Mouse (Mus musculus) right cerebral cortex, postnatal 4 days (tissue): ENCODE data around the gene Lpin1.

Source experiments
- DNase-seq: peaks from one replicate; pipeline ENCODE4 v3.0.0-alpha.2; 2022

The Lpin1 gene

DNA sequence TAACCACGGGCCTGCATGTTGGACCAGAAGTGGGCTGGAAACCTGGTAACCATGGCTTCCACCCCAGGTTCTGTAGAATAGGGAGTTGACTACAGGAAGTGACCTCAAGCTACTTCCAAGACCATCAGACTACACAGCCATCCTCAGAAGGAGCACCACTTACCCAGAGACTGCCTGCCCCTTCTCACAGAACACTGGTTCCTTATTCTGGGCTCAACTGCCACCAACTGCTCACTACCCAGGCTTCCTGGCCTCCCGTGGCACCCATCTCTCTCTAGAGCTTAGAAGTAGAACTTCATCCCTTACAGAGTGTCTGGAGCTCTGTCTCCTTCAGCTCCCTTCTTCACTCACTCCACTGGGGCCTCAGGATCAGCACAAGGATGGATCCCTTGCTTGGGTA, at the start of gene Lpin1:
Gene Lpin1, minus strand, starts transcription at position 31 of the 400 bp plus-strand sequence.
- no peak for DNase-seq

DNA sequence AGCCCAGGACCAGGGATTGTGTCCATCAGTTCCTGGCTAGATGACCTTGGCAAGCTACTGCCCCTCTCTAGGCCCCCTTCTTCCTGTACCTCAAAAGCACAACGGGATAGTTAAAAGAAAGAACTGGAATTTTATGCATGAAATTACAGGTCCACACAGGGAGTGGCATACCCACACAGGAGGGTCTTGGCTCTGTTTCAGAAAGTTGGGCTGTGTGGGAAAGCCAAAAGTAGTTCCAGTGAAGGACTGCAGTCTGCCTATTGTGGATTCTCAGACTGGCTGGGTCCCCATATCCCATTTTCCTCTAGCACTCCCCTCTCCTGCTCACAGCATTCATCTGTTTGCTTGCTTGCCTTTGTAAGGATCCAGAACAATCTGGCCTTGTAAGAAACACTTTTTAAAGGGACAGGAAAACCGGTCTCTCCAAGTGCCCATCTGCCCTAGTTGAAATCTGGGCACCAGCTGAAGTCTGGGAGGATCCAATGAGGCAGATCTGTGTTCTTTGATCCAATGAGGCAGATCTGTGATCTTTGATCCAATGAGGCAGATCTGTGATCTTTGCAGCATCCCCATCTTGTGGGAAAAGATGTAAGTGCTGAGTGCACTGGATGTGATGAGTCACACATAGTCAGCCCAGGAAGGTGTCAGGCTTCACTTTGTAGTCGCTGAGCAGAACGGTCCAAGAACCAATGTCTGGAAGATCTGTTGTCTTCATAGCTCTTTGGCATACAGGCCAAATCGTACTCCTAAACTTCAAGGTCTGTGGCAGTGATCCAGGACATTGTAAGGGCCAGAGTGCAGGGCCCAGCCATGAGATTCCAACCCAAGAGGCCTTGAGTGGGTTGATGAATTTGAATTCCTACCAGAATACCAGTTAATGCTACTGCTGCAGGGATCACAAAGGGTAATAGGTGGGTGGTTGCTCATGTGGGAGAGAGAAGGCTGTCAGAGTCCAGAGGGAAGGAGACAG, 46.4 kb upstream of the Lpin1 start:
- DNase-seq, result no peak

DNA sequence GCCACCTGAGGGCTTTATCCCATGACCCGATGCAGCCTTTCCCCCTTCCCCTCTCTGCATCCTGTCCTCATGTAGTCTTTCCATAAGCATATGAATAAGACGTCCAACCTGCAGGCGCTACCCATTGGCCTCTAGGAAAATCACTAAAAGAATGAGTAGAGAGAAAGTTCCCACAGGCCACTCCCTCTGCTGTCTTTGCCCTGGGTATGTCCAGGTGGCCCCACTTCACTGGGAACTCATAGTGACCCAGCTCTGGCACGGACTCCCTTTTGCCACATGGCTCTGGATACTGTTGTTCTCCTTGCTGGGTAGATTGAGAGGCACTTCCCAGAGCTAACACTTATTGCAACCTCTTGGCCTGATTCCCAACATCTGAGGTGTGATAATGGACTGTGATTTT, 44.8 kb upstream of the Lpin1 start:
- DNase-seq, result no peak

DNA sequence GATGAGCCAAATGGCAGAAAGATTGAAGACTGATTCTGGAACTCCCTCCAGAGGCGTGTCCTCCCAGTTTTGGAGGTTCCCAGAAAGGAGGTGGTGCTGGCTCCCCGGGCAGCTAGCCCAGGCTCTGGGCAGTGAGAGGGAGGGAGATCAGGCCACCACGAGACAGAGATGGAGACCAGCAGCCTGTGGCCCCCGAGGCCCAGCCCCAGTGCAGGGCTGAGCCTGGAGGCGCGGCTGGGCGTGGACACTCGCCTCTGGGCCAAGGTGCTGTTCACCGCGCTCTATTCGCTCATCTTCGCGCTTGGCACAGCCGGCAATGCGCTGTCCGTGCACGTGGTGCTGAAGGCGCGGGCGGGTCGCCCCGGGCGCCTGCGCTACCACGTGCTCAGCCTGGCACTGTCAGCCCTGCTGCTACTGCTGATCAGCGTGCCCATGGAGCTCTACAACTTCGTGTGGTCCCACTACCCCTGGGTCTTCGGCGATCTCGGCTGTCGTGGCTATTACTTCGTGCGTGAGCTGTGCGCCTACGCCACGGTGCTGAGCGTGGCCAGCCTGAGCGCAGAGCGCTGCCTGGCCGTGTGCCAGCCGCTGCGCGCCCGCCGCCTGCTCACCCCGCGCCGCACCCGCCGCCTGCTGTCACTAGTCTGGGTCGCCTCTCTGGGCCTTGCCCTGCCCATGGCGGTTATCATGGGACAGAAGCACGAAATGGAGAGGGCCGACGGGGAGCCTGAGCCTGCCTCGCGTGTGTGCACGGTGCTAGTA, 42.7 kb upstream of the Lpin1 start, which contains the start of gene Ntsr2:
Gene Ntsr2, plus strand, starts transcription at position 51 of the 762 bp plus-strand sequence.
- peak; percentile 58 for DNase-seq

DNA sequence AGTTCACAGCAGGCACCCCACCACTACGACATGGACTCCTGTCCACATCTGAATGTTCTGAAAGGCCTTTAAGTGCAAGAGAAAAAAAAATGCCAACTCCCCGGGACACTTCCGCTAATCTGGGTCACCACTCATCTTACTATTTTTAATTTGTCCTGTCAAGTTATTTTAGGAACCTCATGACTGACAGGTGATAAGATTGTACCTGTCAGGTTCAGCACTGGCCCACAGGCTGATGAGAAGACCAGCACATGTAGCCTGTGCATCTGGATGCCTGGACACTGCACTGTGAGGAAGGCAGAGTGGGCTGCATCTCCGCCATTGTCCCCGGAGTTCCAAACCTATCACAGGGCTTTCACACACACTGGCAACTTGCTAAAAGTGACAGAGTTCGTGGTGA, 39.1 kb upstream of the Lpin1 start:
- DNase-seq, result no peak

DNA sequence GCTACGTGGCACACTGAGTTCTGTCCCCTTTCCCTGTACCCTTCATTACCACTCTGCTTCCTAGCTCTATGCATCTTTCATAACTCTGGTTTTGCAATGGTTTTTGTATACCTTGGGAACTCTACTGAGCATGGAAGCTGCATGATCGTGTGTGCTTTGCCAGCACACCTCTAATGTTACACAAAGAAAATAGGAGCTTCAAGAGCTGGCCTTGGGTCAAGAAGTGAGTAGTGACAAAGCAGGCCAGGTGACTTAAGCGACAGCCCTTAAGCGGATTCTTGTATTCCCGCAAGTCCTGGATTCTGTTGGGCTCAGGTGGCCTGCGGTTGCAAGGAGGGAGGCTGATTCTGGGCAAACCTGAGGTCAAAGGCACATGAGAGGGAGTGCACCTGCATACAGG, 37.5 kb upstream of the Lpin1 start:
- DNase-seq, result no peak

DNA sequence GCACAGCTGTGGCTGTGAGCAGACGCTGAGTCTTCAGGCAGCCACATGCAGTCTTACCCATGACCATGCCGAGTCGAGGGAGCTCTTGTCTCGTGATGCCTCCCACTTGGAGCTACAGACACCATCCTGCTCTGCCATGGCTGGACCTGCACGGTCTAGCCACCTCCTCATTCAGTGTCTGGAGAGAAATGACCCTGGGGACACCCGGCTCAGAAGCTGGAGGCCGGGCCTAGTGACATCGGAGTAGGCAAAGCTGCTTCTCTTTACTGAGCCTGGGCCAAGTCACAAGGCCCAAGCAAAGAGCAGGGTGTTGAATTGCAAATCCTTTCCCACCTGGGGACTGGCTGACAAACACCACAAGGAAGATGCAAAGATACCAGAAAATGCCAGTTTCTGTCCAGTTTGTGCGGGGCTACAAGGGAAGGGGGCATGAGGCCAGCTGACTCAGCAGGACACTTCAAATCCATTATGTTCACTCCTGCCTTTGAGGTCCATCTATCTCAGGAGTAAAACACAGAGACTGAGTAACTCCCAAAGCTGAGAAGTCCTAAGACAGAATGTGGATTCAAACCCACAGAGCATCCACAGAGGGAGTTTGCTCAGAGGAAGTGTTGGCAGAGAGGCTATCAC, 36.1 kb upstream of the Lpin1 start:
- DNase-seq, result no peak

DNA sequence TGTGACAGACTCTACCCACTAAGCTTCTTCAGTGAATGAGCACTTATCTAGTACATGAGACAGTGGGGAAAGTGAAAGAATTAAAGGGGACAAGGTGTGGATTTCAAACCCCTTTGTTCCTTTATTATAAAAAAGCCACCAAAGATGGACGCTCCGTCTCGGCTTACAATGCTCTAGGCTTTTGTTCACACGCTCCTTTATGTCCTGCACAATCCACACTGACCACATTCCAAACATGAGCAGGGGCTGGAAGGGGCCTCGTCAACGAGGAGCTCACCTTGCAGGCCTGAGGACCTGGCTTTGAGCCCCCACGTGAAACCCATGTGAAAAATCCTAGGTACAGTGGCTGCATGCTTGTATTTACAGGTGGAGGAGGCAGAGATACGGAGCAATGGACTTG, 33.9 kb upstream of the Lpin1 start:
- DNase-seq, result no peak

DNA sequence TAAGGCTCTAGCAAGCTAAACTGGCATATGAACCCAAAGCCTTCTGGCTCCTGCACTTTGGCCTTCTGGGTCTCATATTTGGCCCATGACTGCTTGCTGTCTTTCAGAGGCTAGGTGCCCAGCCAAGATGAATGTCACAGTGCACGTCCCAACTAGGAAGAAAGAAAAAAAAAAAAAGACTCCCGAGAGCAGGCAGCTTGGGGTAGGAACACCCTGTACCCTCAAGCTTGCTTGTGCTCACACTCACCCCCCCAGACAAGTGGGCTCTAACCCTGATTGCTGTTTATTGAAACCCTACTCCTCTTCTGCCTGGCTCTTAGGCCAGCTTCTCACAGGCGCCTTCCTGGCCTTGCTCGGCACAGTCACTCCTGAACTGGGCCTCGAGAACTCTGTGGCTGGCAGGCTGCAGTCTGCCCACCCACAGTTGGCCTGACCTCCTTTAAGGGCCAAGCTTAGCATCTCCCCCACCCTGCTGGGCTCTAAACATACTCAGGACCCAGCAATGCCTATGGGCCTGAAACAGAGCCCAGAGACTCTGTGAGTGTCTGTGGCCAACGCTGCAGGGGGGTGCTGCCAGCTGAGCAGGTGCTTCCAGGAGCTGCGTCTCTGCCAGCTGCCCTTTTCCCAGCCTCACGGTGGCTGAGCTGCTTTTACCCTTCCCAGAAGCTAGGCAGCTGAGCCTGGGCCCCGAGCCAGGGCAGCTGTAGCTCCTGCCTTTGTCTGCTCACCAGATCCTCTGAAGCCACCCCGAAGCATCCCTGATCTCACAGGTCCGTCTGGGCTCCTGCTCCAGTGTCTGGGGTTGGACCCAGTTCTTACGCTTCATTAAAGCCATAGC, 33.0 kb upstream of the Lpin1 start:
- peak; percentile 55 for DNase-seq

DNA sequence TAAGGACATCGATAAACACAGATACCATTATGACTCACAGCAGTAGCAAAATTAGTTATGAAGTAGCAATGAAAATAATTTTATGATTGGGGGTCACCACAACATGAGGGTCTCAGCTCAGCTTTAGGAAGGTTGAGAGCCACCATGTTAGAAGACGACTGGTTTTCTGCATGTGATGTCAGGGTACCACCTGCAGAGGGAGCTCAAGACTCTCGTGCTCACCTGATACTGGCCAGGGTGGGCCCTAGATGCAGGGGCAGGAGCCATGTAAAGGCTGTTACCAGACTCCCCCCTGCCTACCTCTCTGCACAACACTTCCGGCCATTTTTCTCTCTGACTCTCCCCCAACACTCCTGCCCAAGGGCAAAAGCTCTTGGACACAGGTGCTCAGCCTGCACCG, 31.2 kb upstream of the Lpin1 start:
- DNase-seq, result no peak

DNA sequence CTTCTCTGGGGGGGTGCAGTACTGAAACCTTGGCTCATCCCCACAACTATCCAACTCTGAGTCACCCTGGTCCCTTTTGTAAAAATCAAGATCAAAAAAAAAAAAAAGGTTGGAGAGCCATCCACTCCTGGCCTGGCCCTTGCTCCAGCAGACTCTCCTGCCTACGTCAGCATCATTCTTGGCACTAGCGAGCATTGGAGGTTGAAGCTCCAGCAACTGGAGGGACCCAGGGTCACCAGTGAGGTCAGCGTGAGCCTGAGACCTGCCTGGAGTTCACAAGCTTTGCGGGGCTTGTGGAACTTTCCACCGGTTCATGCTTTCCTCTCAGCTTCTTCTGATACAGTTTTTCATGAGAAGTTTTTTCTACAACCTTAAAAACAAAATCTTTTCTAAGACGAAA, 29.3 kb upstream of the Lpin1 start:
- DNase-seq, result no peak

DNA sequence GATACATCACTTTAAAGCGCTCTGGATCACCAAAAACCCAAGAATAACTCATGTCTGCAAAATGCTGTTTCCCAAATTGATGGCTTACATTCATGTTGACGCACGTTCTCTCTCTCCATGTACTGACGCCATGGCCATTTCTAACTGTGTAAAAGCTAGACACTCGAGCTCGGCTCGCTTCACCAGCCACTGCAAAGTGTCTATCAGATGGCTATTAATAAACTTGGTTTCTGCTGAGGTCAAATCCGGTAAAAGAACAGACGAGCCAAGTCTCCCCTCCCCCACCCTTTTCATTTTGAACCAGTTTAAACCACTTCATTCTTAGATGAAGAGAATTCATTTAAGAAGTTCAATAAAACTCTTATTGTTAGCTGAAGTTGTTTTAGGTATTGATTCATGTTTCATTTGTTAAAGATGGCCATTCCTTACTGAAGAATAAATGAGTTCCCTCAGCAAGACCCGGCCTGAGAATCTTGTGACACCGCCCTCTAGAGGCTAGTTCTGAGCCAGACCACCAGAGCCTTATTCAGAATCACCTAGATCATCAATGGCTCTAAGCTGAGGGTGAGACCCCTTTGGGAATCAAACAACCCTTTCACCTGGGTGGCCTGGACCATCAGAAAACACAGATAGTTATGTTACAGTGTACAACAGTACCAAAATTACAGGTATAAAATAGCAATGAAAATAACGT, 28.5 kb upstream of the Lpin1 start:
- no peak for DNase-seq

DNA sequence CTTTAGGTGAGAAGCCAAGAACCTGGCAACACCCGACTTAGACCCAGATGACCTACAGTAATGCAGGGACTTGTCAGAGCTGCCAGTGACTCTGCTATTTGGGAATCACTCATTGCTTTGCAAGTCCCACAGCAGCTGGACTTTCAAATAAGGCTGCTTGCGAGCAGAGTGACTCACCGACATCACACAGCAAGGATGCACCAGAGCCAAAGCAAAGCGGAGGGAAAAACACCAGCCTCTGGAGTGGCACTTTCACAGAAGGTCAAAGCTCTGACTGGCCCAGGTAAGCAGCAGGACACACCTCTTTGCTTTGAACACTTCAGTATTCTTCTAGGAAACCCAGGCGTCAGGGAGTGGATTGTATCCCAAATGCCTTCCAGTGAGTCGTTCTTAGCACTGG, 25.1 kb upstream of the Lpin1 start:
- DNase-seq, result no peak

DNA sequence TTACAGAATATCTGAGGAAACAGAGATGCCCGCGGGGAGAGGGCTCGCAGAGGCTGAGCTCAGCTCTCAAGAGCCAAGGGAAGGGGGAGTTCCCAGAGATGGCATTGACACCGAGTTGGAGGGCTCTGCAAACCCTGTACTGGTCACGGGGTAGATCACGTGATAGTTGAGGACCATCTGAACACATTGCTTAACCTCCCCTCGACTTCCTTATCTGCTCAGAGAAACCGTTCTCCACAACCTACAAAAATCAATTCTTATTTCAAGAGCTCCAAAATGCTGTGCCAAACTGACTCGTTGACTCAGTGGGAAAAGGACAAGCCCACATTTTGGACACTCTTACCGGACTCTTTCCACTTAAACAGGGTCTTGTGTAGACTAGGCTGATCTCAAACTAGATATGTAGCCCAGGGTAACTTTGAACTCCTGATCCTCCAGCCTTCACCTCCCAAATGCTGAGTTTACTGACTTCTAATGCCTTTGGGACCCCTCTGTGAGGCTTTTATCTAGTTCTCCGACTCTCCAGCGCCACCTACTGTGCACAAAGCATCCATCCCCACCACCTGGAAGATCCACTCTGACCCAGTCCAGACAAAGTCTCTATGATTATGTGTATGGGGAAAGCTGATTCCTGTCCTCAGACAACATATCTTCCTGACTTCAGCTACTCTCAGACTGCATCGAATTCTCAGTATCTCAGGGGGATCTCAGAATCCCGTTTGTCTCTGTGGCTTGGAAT, 23.5 kb upstream of the Lpin1 start:
- peak; percentile 74 for DNase-seq

DNA sequence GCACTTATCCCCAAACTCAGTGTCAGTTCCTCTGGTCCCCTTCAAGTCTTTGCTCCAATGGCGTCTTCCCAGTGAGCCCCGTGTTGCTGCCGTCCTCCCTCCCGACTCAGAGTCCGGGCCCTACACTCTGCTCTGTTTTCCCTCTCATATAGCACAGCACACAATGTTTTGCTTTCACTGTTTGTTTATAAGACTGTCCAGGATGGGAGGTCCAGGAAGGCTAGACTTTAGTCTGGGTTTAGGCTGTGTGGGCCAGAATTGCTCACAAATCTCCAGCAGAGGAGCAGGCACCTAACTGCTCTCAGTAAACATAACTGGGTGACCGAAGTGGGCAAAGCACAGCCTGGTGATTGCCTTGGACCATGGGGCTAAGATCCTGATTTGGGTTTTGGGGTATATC, 22.5 kb upstream of the Lpin1 start:
- DNase-seq, result no peak

DNA sequence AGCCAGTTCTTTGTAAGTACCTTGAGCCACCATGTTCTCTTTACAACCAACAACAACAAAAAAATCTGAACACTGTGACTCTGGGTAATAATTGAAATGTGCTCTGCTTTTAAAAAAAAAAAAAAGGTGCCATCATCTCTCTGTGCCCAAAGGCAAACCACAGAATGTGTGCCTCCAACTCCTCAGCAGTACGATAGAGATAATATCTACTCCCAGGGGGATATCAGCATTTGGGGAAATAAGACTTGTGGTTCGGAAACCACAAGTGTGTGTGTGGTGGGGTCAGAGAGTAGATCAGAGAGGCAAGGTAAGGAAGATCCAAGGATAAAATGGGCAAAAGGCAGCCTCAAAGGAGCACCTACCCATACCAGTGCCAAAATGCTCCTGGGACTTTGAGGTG, 20.7 kb upstream of the Lpin1 start:
- no peak for DNase-seq

DNA sequence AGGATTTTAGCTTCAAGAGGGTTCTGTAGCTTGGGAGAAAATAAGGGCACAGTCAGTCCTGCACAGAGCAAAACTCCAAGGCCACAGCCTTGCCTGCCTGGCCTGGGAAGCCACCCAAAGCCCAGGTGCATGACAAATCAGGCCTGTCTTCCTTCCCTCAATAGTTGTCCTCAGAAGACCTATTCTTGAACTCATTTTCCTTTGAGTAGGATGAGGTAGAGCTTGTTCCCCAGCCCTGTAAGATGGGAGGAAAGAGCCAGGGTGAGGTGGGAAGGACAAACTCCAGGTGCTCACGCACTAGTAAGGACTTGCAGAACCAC, 20.1 kb upstream of the Lpin1 start:
- no peak for DNase-seq

DNA sequence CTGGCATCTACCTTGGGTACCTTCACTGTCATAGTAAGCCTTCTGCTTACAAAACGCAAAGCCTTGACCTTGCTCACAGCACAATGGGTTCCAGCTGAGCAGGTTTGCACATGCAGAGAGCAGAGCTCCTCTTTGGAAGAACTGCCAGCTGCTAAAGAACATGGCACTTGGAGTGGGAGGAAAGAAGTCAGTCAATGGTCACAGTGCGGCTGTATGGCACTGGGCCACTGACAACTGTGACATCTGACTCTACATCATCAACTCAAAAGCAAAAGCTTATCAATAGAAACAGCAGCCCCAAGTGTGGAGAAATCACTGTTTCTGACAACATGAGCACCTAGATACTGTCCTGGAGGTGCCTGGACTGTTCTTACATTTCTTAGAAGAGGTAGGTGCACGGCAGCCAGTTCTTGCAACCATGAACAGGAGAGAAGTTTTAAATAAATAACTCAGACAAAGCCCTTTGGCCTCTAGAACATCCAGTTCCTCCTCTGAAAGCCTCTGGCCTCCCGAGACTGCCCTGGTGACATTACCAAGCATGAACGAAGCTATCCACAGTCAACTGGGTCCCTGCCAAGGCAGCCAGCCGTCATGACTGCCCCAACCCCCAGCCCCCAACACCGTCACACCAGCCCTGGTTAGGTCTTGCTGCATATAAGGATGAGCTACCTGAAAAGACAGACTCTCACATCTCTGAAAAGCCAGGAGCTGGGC, 19.5 kb upstream of the Lpin1 start:
- no peak for DNase-seq

DNA sequence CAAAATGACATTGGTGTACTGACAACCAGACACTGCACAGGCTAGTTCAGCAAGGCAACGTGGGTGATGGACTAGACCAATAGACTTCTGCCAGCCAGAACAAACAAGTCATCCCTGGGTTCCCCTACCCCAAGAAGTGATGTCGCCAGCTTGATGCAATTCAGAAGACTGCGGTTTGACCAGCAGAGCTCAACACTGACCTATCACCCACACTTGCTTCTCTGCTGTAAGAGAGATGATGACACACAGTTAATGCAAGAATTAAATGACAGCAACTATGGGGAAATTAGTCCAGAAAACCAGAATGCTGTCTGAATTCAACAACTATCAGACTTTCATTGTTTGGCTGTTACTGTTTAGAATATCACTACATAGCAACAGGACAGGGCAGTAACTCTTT, 9.5 kb upstream of the Lpin1 start:
- DNase-seq, result no peak

DNA sequence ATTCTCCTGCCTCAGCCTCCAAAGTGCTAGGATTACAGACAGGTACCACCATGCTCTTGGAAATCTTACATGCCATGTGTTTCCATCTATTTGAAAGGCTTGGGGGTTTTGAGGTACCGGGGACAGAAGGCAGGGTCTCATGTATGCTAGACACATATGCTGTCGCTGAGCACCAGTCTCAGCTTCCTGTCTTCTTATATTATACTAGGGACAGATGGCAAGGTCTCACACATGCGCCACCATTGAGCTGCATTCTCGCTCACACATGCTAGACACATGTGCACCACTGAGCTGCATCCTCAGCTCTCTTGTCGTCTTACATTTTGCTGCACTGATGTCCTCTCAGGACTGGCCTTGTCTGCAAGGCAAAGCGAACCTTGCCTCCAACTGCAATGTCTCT, 8.7 kb upstream of the Lpin1 start:
- no peak for DNase-seq
